Mouse (Mus musculus) lung, postnatal 0 days (tissue): ENCODE data around the gene Hoxc8.

Source experiments
- CTCF ChIP-seq: IDR thresholded peaks from 2 replicates; pipeline ENCODE4 v1.5.1; 2016; ENCODE audit warnings: antibody characterized with exemption, mild to moderate bottlenecking
- EP300 ChIP-seq: IDR thresholded peaks from 2 replicates; pipeline ENCODE4 v1.6.1; 2016; ENCODE audit warnings: antibody characterized with exemption, mild to moderate bottlenecking, control low read depth

- TF ChIP-seq CTCF = no peak
- TF ChIP-seq EP300 = no peak
Observed at GRCm38 (mm10) chr15:103011928-103012486, 21.6 kb downstream of the Hoxc8 start.
